Mouse (Mus musculus) layer of hippocampus, postnatal 10 days (tissue): ENCODE results near the gene Gtpbp1. TPM values are rescaled to one million over a fixed set of nuclear protein-coding genes. Genes with fewer than 3 reads are reported as not detected.

Experiments used
- DNase-seq, 2 experiments: peaks; one replicate each; pipeline ENCODE4 v3.0.0; 2021; ENCODE audit warnings: low spot score in 2 of 2
- total RNA-seq, 2 experiments: library from RNA; stranded (reverse); gene quantifications; 2 replicates each; pipeline ENCODE4 v1.2.3; 2021

Gtpbp1 gene
- total RNA-seq, 2 experiments from 2014 or later = 42.5 to 46.8 TPM

- no peak for DNase-seq
Observed at GRCm38 (mm10) chr15:79720267-79720666, 29.6 kb downstream of the Gtpbp1 start.

- no peak for DNase-seq
Observed at GRCm38 (mm10) chr15:79720796-79721195, 30.2 kb downstream of the Gtpbp1 start.

- peak; percentile 44 to 49 for DNase-seq
Observed at GRCm38 (mm10) chr15:79723439-79723838, 32.8 kb downstream of the Gtpbp1 start.

GRCm38 (mm10) chr15:79725190-79725789 lies 34.6 kb downstream of the Gtpbp1 start:
- DNase-seq = no peak

- DNase-seq = no peak
Observed at GRCm38 (mm10) chr15:79727840-79728239, 37.2 kb downstream of the Gtpbp1 start.

GRCm38 (mm10) chr15:79728311-79728710 lies 37.7 kb downstream of the Gtpbp1 start:
- peak; percentile 67 to 68 for DNase-seq

- DNase-seq = no peak
Observed at GRCm38 (mm10) chr15:79728731-79729388, 38.2 kb downstream of the Gtpbp1 start.

GRCm38 (mm10) chr15:79731554-79731953 lies 40.9 kb downstream of the Gtpbp1 start:
- DNase-seq = no peak

- no peak for DNase-seq
Observed at GRCm38 (mm10) chr15:79733192-79733591, 42.5 kb downstream of the Gtpbp1 start.

- DNase-seq = no peak
Observed at GRCm38 (mm10) chr15:79733640-79734039, 43.0 kb downstream of the Gtpbp1 start.

GRCm38 (mm10) chr15:79734311-79734710 lies 43.7 kb downstream of the Gtpbp1 start:
- no peak for DNase-seq

GRCm38 (mm10) chr15:79740739-79741138 lies 50.1 kb downstream of the Gtpbp1 start:
- DNase-seq = no peak

- DNase-seq = no peak
Observed at GRCm38 (mm10) chr15:79741173-79741858, 50.7 kb downstream of the Gtpbp1 start.

- DNase-seq = peak; percentile 90 to 94
Observed at GRCm38 (mm10) chr15:79741921-79742705, 51.5 kb downstream of the Gtpbp1 start, which contains the start of gene Sun2. Gene Sun2 (minus strand): TSS chr15:79742536.

- DNase-seq = no peak
Observed at GRCm38 (mm10) chr15:79742706-79743023, 52.0 kb downstream of the Gtpbp1 start.

GRCm38 (mm10) chr15:79744001-79744400 lies 53.4 kb downstream of the Gtpbp1 start:
- DNase-seq = no peak

- no peak for DNase-seq
Observed at GRCm38 (mm10) chr15:79744742-79745141, 54.1 kb downstream of the Gtpbp1 start.

- DNase-seq = no peak
Observed at GRCm38 (mm10) chr15:79745312-79745711, 54.7 kb downstream of the Gtpbp1 start.

- no peak for DNase-seq
Observed at GRCm38 (mm10) chr15:79745883-79746282, 55.2 kb downstream of the Gtpbp1 start.

- DNase-seq = no peak
Observed at GRCm38 (mm10) chr15:79747998-79748397, 57.4 kb downstream of the Gtpbp1 start.

GRCm38 (mm10) chr15:79749162-79749561 lies 58.5 kb downstream of the Gtpbp1 start:
- no peak for DNase-seq

- DNase-seq = no peak
Observed at GRCm38 (mm10) chr15:79750266-79750665, 59.6 kb downstream of the Gtpbp1 start.
